Mouse (Mus musculus) neural tube, embryonic 13.5 days (tissue): ENCODE results near the gene Poll. TPM values are rescaled to one million over a fixed set of nuclear protein-coding genes. Genes with fewer than 3 reads are reported as not detected.

Experiments used
- ATAC-seq: fragments of 200-750 bp; cut with Nextera tagmentation; 2 replicates; pipeline ENCODE4 v1.8.0; 2017; ENCODE audit warnings: low read depth, mild to moderate bottlenecking, moderate TSS enrichment, moderate library complexity
- H3K27ac ChIP-seq: fragments of 300-500 bp; sonication (generic); replicated peaks from 2 replicates; pipeline ENCODE4 v1.5.1; 2015; ENCODE audit warnings: moderate library complexity, mild to moderate bottlenecking, inconsistent platforms
- H3K27me3 ChIP-seq: fragments of 300-500 bp; sonication (generic); 2 replicates; pipeline ENCODE4 v1.6.1; 2015; ENCODE audit warnings: mild to moderate bottlenecking, inconsistent platforms
- H3K36me3 ChIP-seq: fragments of 300-500 bp; sonication (generic); 2 replicates; pipeline ENCODE4 v1.6.1; 2015; ENCODE audit warnings: mild to moderate bottlenecking, inconsistent platforms
- H3K4me1 ChIP-seq: fragments of 300-500 bp; sonication (generic); replicated peaks from 2 replicates; pipeline ENCODE4 v1.6.1; 2015; ENCODE audit warnings: inconsistent platforms
- H3K4me2 ChIP-seq: fragments of 300-500 bp; sonication (generic); 2 replicates; pipeline ENCODE4 v1.6.1; 2015; ENCODE audit warnings: inconsistent platforms, mild to moderate bottlenecking, moderate library complexity
- H3K4me3 ChIP-seq: fragments of 300-500 bp; sonication (generic); 2 replicates; pipeline ENCODE4 v1.5.1; 2015; ENCODE audit warnings: mild to moderate bottlenecking, inconsistent platforms
- H3K9ac ChIP-seq: fragments of 300-500 bp; sonication (generic); 2 replicates; pipeline ENCODE4 v1.6.1; 2015; ENCODE audit warnings: moderate library complexity, mild to moderate bottlenecking, inconsistent platforms
- H3K9me3 ChIP-seq: fragments of 300-500 bp; sonication (generic); 2 replicates; pipeline ENCODE4 v1.6.1; 2016; ENCODE audit warnings: inconsistent platforms
- WGBS: fragments of 180-500 bp; shearing (Covaris S2); methylation state at CpG from one replicate; pipeline ENCODE4 v1.1.7; 2015; 5-methylcytosine and 5-hydroxymethylcytosine counted together
- polyA plus RNA-seq: library from polyadenylated mRNA; unstranded; fragments of >200 nt; fragmentation: Nextera tagmentation; extraction: Ambion mirVana; gene quantifications from 2 replicates; pipeline ENCODE4 v1.2.1, GENCODE M21; 2015

The Poll gene
- polyA plus RNA-seq, 1 experiment from 2014 or later, result 14.2 TPM

- no peak overlapping the region for H3K4me3 ChIP-seq
- ATAC-seq, result no peak
- 75% methylated on average over 5 of the region's 5 CpGs for WGBS
Measured at GRCm38 (mm10) chr19:45529294-45529693, 31.0 kb downstream of the Poll start.

GRCm38 (mm10) chr19:45527931-45528534 is 32.3 kb downstream of the Poll start:
- ATAC-seq, result no peak
- H3K27ac ChIP-seq, result no peak overlapping the region
- no peak overlapping the region for H3K4me2 ChIP-seq
- H3K4me1 ChIP-seq, result peaks cover 13% of the 10 kb centered on the region
- H3K9ac ChIP-seq, result no peak overlapping the region
- no peak overlapping the region for H3K4me3 ChIP-seq
- no peaks in the 10 kb centered on the region for H3K9me3 ChIP-seq
- 94% methylated on average over 10 of the region's 10 CpGs for WGBS
- H3K36me3 ChIP-seq, result peaks cover 72% of the 10 kb centered on the region
- H3K27me3 ChIP-seq, result no peaks in the 10 kb centered on the region

More at GRCm38 (mm10) chr19:45529294-45529693, 31.0 kb downstream of the Poll start:
- peak overlapping the region; percentile 68 for H3K27ac ChIP-seq
- peaks cover 23% of the 10 kb centered on the region for H3K4me1 ChIP-seq
- H3K9me3 ChIP-seq, result no peaks in the 10 kb centered on the region
- H3K27me3 ChIP-seq, result no peaks in the 10 kb centered on the region
- H3K9ac ChIP-seq, result no peak overlapping the region
- no peak overlapping the region for H3K4me2 ChIP-seq
- H3K36me3 ChIP-seq, result peaks cover 61% of the 10 kb centered on the region

GRCm38 (mm10) chr19:45527382-45527781 is 32.9 kb downstream of the Poll start:
- Histone ChIP-seq H3K27ac (no peak overlapping the region), H3K4me2 (no peak overlapping the region), H3K4me3 (no peak overlapping the region), H3K9ac (no peak overlapping the region), H3K9me3 (no peaks in the 10 kb centered on the region), H3K27me3 (no peaks in the 10 kb centered on the region), H3K4me1 (peaks cover 13% of the 10 kb centered on the region), H3K36me3 (peaks cover 77% of the 10 kb centered on the region)
- WGBS, result 91% methylated on average over 7 of the region's 7 CpGs
- ATAC-seq, result no peak

DNA sequence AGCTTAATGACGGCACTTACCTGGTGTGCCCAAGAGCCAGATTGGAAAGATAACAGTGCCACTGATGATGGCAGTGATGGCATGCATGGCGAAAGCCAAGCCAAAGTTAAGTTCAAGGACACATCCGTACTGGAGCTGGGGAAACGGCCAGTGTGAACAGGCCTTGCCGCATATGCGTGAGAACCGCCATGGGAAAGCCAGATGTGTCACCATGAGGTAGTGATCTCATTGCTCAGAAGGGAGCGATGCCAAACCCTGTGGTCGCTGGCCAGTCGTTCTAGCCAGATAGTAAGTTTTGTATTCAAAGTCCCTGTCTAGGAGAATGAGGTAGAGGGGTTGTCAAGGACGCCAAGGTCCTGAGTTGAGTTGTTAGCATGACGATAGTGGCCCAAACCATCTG is 44.1 kb downstream of the Poll start:
- WGBS, result 95% methylated on average over 12 of the region's 12 CpGs
- H3K4me1 ChIP-seq, result peaks cover 10% of the 10 kb centered on the region
- H3K9me3 ChIP-seq, result no peaks in the 10 kb centered on the region
- ATAC-seq, result no peak
- no peak overlapping the region for H3K9ac ChIP-seq
- H3K4me2 ChIP-seq, result no peak overlapping the region
- no peak overlapping the region for H3K4me3 ChIP-seq
- no peaks in the 10 kb centered on the region for H3K27me3 ChIP-seq
- peaks cover 82% of the 10 kb centered on the region for H3K36me3 ChIP-seq
- H3K27ac ChIP-seq, result no peak overlapping the region

DNA sequence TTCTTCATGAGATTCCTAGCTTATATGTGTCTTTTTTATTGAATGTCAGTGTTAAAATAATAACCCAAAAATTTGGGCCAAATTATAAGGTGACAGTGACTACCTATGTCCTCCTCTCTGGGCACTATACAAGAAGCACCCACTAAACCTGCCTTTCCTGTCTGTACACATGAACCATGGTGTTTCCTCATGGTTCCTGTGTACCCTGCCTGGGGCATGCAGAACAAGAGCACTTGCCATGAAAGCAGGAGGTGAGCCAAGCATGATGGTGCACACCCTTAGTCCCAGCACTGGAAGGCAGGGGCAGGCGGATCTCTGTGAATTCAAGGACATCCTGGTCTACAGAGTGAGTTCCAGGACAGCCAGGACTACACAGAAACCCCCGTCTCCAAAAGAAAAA is 45.0 kb downstream of the Poll start:
- WGBS, result 80% methylated on average over 2 of the region's 2 CpGs
- Histone ChIP-seq H3K4me1 (peaks cover 17% of the 10 kb centered on the region), H3K9ac (no peak overlapping the region), H3K4me2 (no peak overlapping the region), H3K27ac (no peak overlapping the region), H3K9me3 (no peaks in the 10 kb centered on the region), H3K36me3 (peaks cover 73% of the 10 kb centered on the region), H3K27me3 (no peaks in the 10 kb centered on the region), H3K4me3 (no peak overlapping the region)
- ATAC-seq, result no peak

GRCm38 (mm10) chr19:45511406-45511805 is 48.9 kb downstream of the Poll start:
- Histone ChIP-seq H3K27me3 (no peaks in the 10 kb centered on the region), H3K4me1 (peaks cover 17% of the 10 kb centered on the region), H3K9me3 (no peaks in the 10 kb centered on the region), H3K9ac (no peak overlapping the region), H3K4me3 (no peak overlapping the region), H3K27ac (peak overlapping the region; percentile 52), H3K4me2 (no peak overlapping the region), H3K36me3 (peaks cover 38% of the 10 kb centered on the region)
- WGBS, result 53% methylated on average over 4 of the region's 4 CpGs
- no peak for ATAC-seq

DNA sequence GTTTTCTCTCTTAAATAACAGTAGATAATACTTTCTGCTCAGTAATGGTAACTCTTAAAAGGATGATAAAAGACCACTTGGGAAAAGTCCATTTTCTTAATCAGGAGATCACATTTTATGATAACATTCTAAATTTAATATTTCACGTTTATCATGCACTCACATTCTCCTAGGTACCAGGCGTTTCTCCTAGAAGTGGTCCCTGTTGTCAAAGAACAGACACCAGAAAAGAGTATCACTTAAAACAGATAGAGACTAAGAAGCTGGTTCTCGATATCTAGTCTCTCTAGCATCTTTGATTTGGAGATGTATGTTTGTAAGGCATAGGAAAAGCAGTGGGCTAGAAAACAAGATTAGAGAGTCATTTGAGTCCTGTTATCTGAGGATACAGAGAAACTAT is 49.7 kb downstream of the Poll start:
- peak overlapping the region; percentile 46; the same call in 1 of the 2 replicates for H3K27ac ChIP-seq
- WGBS, result 83% methylated on average over 3 of the region's 3 CpGs
- no peak for ATAC-seq

GRCm38 (mm10) chr19:45507531-45507930 is 52.8 kb downstream of the Poll start:
- H3K4me1 ChIP-seq, result peaks cover 20% of the 10 kb centered on the region
- no peak for ATAC-seq

More for the DNA sequence above, 49.7 kb downstream of the Poll start:
- H3K9ac ChIP-seq, result no peak overlapping the region
- H3K4me2 ChIP-seq, result no peak overlapping the region
- peaks cover 20% of the 10 kb centered on the region for H3K4me1 ChIP-seq
- peaks cover 31% of the 10 kb centered on the region for H3K36me3 ChIP-seq
- H3K4me3 ChIP-seq, result no peak overlapping the region
- H3K9me3 ChIP-seq, result no peaks in the 10 kb centered on the region
- no peaks in the 10 kb centered on the region for H3K27me3 ChIP-seq

DNA sequence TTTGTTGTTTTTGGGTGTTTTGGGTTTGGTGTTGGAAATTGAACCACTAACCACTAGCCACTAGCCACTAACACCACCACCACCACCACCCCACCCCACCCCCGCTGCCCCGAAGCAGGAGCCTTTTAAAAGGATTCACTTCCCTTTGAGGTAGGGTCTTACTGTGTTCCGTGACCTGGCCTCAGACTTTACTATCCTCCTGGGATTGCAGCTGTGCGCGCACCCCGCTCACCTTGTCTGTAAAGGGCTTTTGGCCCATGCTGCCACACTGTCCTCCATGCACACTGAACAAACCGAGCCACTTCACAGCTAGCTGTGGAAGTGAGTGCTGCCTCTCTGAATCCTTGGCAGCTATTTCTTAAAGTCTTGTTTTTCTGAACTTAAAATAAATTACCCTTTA is 54.9 kb downstream of the Poll start:
- Histone ChIP-seq H3K36me3 (peaks cover 14% of the 10 kb centered on the region; the same call in 1 of the 2 replicates), H3K27me3 (no peaks in the 10 kb centered on the region), H3K4me3 (no peak overlapping the region), H3K9me3 (no peaks in the 10 kb centered on the region), H3K4me2 (no peak overlapping the region), H3K9ac (no peak overlapping the region), H3K4me1 (0 out of 2 replicates have a peak, but pooled peaks cover 3% of the 10 kb centered on the region), H3K27ac (no peak overlapping the region)
- ATAC-seq, result no peak
- WGBS, result 83% methylated on average over 7 of the region's 7 CpGs

More at GRCm38 (mm10) chr19:45507531-45507930, 52.8 kb downstream of the Poll start:
- H3K4me2 ChIP-seq, result no peak overlapping the region
- no peak overlapping the region for H3K9ac ChIP-seq
- H3K9me3 ChIP-seq, result no peaks in the 10 kb centered on the region
- no peak overlapping the region for H3K4me3 ChIP-seq
- 80% methylated on average over 19 of the region's 19 CpGs for WGBS
- H3K27ac ChIP-seq, result no peak overlapping the region
- H3K36me3 ChIP-seq, result peaks cover 18% of the 10 kb centered on the region
- H3K27me3 ChIP-seq, result no peaks in the 10 kb centered on the region

Other genes starting within 250 kb of the Poll start
- 67.7 and 72.7 TPM in 2 replicates for gene Btrc, start 196.8 kb downstream of the Poll start, polyA plus RNA-seq
- gene Gm17018, start 84 bp upstream of the Poll start, polyA plus RNA-seq, result 63.4 and 66.7 TPM in 2 replicates
- gene Fbxw4, start 99.8 kb upstream of the Poll start, polyA plus RNA-seq, result 6.4 and 6.9 TPM in 2 replicates
- not detected in 2 replicates for gene Fgf8, start 182.4 kb upstream of the Poll start, polyA plus RNA-seq
- 6.4 and 6.7 TPM in 2 replicates for gene Npm3, start 189.1 kb upstream of the Poll start, polyA plus RNA-seq
- gene Mgea5, start 223.3 kb upstream of the Poll start, polyA plus RNA-seq, result 79.4 and 81.4 TPM in 2 replicates